Mouse (Mus musculus) spleen, embryonic (tissue): ENCODE results near the gene Gtf3c5.

Experiments
- CTCF ChIA-PET: fragments of 350-600 bp; sonication (Branson Sonifier 250); formaldehyde crosslinking; loops from one replicate; lab custom pipeline; 2022; lab: Charles Lee

Gene Gtf3c5

GRCm38 (mm10) chr2:28583651-28584050, at the start of gene Gtf3c5:
Gene Gtf3c5, minus strand, starts transcription at chr2:28583751.
- CTCF ChIA-PET = no interaction called here

DNA sequence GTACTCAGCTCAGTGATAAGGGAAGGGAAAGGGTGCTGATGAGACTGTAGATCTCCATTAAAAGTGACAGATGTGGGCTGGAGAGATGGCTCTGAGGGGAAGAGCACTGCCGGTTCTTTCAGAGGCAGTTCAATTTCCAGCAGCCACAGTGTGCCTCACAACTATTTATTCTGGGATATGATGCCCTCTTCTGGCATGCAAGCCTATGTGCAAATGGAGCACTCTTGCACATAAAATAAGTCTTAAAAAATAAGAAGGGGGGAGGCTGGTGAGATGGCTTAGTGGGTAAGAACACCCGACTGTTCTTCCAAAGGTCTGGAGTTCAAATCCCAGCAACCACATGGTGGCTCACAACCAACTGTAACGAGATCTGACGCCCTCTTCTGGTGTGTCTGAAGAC, 49.6 kb upstream of the Gtf3c5 start:
- CTCF ChIA-PET = no interaction called here

DNA sequence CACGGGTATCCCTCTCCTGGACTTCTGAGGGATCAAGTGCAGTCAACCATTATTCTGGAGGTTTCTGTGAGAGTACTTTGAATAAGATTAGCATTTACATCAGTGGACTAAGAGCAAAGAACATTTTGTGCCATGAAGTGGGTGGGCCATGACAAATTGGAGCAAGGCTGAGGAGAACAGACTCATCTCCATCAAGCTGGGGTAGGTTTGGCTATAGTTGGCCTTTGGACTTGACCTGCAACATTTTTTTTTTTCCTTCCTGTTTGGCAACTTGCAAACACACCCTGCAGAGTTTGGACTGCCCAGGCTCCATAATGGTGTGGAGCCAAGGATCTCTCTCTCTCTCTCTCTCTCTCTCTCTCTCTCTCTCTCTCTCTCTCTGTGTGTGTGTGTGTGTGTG, 49.1 kb upstream of the Gtf3c5 start:
- CTCF ChIA-PET = interaction anchor here (1.2 kb wide), 1 partner anchor 10 kb away, joined by 3 read pairs; the partner anchor contains the start of gene Gfi1b

GRCm38 (mm10) chr2:28629911-28630381, 46.4 kb upstream of the Gtf3c5 start:
- CTCF ChIA-PET = no interaction called here

DNA sequence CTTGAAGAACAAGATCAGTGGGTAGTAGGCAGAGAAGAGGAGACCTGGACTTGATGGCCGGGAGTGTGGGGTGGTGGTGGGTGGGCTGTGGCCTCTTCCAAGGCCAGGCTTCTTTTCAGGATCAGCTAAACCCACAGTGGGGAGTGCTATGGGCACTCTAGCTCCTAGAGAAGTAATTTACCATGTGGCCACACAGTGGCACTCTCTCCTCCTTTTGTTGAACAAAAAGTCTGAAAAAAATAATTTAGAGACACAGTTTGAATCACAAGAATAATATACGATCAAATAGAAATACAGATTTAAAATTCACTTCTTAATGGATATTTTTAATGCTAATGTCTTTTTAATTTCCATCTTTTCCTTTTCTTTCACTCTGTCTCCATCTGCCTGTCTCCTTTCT, 44.5 kb upstream of the Gtf3c5 start:
- CTCF ChIA-PET = no interaction called here

GRCm38 (mm10) chr2:28626038-28626437, 42.5 kb upstream of the Gtf3c5 start:
- CTCF ChIA-PET = interaction anchor here (1.0 to 1.1 kb wide), 2 partner anchors 33 kb away, joined by 3 to 4 read pairs; no protein-coding TSS in a partner anchor

DNA sequence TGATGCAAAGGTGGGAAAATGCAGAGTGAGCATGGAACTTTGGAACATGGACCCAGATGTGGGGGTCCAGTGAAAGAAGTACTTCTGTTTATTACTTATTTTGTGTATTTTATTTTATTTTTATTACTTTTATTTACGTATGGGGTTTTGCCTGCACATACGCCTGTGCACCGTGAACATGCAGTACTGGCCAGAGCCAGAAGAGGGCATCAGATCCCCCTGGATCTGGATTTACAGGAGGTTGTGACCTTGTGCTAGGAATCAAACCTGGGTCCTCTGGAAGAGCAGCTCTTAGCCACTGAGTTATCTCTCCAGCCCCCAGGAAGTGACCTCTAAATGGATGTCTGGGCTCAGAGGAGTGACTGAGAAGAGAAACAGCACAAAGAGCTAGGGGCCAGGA, 41.3 kb upstream of the Gtf3c5 start:
- CTCF ChIA-PET = no interaction called here

GRCm38 (mm10) chr2:28622521-28623124, 39.1 kb upstream of the Gtf3c5 start:
- CTCF ChIA-PET = interaction anchor here (0.6 to 1.8 kb wide), 14 partner anchors 9 to 1149 kb away, joined by 3 to 15 read pairs (median 4); partner anchors contain the start of genes Ralgds and Tsc1

DNA sequence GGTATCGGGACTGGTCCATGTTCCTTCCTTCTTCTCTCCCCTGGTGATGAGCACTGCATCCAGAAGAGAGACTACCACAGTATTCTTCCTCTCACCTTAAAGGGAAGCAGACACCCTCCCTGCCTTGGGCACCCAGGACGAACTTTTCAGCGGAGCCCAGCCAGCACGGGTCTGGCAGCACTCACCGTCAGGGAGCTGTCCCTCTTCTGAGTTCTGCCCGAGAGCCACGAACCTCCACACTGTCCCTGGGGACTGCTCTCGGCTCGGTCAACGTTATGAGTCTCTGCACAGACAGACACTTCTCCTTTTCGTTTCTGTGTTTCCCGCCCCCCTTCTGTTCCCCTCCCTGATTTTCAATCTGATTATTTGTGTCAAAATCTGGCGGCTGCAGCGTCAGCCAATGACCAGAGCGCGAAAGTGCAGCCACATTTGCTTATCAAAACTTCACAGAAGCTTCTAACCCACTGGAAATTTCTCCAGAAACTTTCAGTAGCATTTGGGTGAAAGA, 38.2 kb upstream of the Gtf3c5 start, which contains the start of gene Gfi1b:
TSS of gene Gfi1b (minus strand) at position 319 of the 508 bp plus-strand sequence.
- CTCF ChIA-PET = interaction anchor here (0.6 to 1.8 kb wide), 12 partner anchors 10 to 1148 kb away, joined by 3 to 15 read pairs (median 4); partner anchors contain the start of genes Ralgds and Tsc1

DNA sequence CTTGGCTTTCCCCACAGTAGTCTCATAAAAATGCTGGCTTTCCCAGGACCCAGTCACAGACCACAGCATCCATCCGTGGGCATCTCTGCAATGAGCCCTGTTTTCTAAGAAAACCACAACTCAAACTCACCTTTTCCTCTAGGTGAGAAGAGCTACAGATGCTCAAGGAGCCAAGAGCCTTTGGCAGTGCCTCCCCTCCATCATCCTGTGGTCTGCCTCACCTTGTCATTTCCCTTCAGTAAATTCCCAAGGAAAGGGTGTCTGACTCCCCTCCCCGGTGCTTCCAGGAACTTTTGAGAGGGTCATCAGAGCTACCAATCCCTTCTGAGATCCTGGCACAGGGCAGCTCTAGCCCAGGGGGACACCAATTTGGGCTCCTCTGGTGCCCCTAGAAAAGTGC, 37.6 kb upstream of the Gtf3c5 start:
- CTCF ChIA-PET = interaction anchor here (0.6 kb wide), 1 partner anchor 23 kb away, joined by 3 read pairs; no protein-coding TSS in a partner anchor

GRCm38 (mm10) chr2:28620522-28620921, 37.0 kb upstream of the Gtf3c5 start:
- CTCF ChIA-PET = interaction anchor here (0.7 kb wide), 1 partner anchor 26 kb away, joined by 14 read pairs; no protein-coding TSS in a partner anchor

DNA sequence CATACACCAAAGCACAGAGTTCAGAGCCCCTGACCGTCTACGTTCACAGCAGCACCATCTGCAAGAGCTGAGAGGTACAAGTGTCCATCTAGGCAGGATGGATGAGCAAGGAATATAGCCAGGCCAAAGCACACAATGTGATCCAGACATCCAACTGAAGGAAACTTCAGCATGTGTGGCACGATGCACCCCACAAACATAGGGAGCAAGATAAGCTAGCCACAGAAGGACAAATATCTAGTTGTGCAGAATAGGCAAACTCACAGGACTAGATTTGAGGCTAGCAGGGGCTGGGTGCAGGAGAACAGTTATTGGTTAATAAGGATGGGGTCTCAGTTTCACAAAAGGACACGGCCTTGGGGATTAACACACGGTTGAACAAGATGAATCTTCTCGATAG, 35.8 kb upstream of the Gtf3c5 start:
- CTCF ChIA-PET = no interaction called here

GRCm38 (mm10) chr2:28618777-28619336, 35.3 kb upstream of the Gtf3c5 start:
- CTCF ChIA-PET = no interaction called here

GRCm38 (mm10) chr2:28617498-28618486, 34.2 kb upstream of the Gtf3c5 start:
- CTCF ChIA-PET = interaction anchor here (0.8 kb wide), 1 partner anchor 11 kb away, joined by 9 read pairs; no protein-coding TSS in a partner anchor

- CTCF ChIA-PET = interaction anchor here (0.8 kb wide), 1 partner anchor 10 kb away, joined by 9 read pairs; no protein-coding TSS in a partner anchor
These were observed 33.3 kb upstream of the Gtf3c5 start for GRCm38 (mm10) chr2:28616874-28617273.

DNA sequence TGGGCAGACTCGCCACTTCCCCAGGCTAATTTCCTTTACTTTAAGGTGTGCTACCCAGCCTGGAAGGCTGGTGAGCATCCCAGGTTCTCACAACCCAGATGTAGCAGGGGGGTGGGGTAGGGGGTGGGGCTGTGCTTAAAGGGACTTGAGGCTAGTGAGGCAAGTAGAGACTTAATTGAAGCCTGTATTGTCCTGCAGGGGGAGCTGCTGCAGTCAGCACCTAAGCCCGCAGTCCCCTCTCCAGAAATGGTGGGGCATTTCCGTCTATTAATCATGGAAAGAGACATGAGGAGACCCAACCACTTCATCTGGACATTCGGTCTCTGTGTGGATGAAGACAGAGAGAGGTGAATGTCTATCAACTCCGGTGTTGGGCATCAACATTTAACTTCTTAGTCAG, 32.8 kb upstream of the Gtf3c5 start:
- CTCF ChIA-PET = interaction anchor here (0.6 kb wide), 1 partner anchor 20 kb away, joined by 3 read pairs; no protein-coding TSS in a partner anchor

DNA sequence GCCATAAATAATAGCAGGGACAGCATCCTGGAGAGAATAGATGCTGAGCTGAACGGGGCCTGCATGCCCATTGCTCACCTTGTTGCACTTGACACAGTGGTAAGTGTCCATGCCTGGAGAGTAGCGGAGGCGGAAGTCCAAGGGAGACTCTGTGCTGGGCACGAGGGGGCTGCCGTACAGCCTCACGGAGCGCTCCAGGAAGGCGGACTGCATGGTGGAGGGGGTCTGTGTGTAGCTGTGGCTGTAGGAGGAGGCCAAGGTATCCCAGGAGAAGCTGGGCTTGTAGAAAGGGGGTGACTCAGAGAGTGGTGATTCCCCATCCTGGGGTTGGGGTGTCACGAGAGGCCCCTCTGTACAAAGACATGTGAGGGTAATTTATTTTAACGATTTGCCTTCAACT, 30.0 kb upstream of the Gtf3c5 start:
- CTCF ChIA-PET = no interaction called here

GRCm38 (mm10) chr2:28612436-28613063, 29.0 kb upstream of the Gtf3c5 start:
- CTCF ChIA-PET = interaction anchor here (0.7 kb wide), 1 partner anchor 19 kb away, joined by 9 read pairs; no protein-coding TSS in a partner anchor

DNA sequence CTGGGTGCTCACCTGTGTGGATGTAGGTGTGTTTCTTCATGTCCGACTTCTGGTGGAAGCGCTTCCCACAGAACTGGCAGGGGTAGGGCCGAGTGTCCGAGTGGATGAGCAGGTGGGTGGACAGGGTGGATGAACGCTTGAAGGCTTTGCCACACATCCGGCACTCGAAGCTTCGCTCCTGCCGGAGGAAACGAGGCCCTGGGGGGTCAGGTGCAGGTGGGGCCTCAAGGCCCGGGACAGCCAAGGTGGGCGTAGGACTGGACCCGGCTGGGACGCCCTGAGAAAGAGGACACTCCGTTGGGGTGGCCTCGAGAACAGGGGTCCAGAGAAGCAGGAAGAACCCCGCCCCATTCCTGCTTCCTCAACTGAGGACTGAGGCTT, 27.8 kb upstream of the Gtf3c5 start:
- CTCF ChIA-PET = no interaction called here

- CTCF ChIA-PET = no interaction called here
These were observed 27.3 kb upstream of the Gtf3c5 start for GRCm38 (mm10) chr2:28610716-28611406.
